Mouse (Mus musculus) heart, embryonic 14.5 days (tissue): Measurements from ENCODE around the gene Nrip1. TPM values are rescaled to one million over a fixed set of nuclear protein-coding genes. Genes with fewer than 3 reads are reported as not detected.

Experiments used
- ATAC-seq: fragments of 200-750 bp; cut with Nextera tagmentation; 2 replicates; pipeline ENCODE4 v1.8.0; 2017; ENCODE audit warnings: low read depth, moderate TSS enrichment; ENCODE audit not compliant: insufficient number of reproducible peaks, insufficient read depth, low FRiP score
- H3K27ac ChIP-seq, 2 experiments: fragments of 200-500 bp in 1 of 2; fragments of 300-500 bp in 1 of 2; sonication (generic) in 1 of 2; replicated peaks in 1 of 2; 2 replicates each; pipeline ENCODE4 v1.5.1; 2012 to 2014; ENCODE audit warnings: low read depth in 2 of 2, low read length in 2 of 2, control low read depth in 1 of 2, mild to moderate bottlenecking in 1 of 2, mixed read lengths in 1 of 2; ENCODE audit not compliant: control insufficient read depth in 1 of 2, insufficient read depth in 1 of 2
- H3K27me3 ChIP-seq: fragments of 300-500 bp; sonication (generic); 2 replicates; pipeline ENCODE4 v1.6.1; 2014; ENCODE audit warnings: mild to moderate bottlenecking, low read length, control low read depth; ENCODE audit not compliant: control insufficient read depth, insufficient read depth
- H3K36me3 ChIP-seq: fragments of 300-500 bp; sonication (generic); 2 replicates; pipeline ENCODE4 v1.6.1; 2014; ENCODE audit warnings: mild to moderate bottlenecking, control low read depth, low read length, mixed read lengths; ENCODE audit not compliant: control insufficient read depth, insufficient read depth
- H3K4me1 ChIP-seq, 2 experiments: fragments of 200-500 bp in 1 of 2; fragments of 300-500 bp in 1 of 2; sonication (generic) in 1 of 2; 2 replicates each; pipeline ENCODE4 v1.6.1; 2012 to 2014; ENCODE audit warnings: low read length in 2 of 2, control low read depth in 1 of 2, mixed read lengths in 1 of 2; ENCODE audit not compliant: control insufficient read depth in 2 of 2, insufficient read depth in 2 of 2
- H3K4me2 ChIP-seq: fragments of 300-500 bp; sonication (generic); 2 replicates; pipeline ENCODE4 v1.6.1; 2014; ENCODE audit warnings: mild to moderate bottlenecking, low read length
- H3K4me3 ChIP-seq, 2 experiments: fragments of 200-500 bp in 1 of 2; fragments of 300-500 bp in 1 of 2; sonication (generic) in 1 of 2; 2 replicates each; pipeline ENCODE4 v1.5.1; 2012 to 2014; ENCODE audit warnings: low read length in 2 of 2, mild to moderate bottlenecking in 2 of 2, control low read depth in 1 of 2, low read depth in 1 of 2, moderate library complexity in 1 of 2; ENCODE audit not compliant: control insufficient read depth in 1 of 2, insufficient read depth in 1 of 2
- H3K9ac ChIP-seq: fragments of 300-500 bp; sonication (generic); 2 replicates; pipeline ENCODE4 v1.6.1; 2014; ENCODE audit warnings: mild to moderate bottlenecking, low read length
- H3K9me3 ChIP-seq: fragments of 300-500 bp; sonication (generic); 2 replicates; pipeline ENCODE4 v1.6.1; 2016; ENCODE audit warnings: low read length, control low read depth; ENCODE audit not compliant: control insufficient read depth
- WGBS: fragments of 180-500 bp; shearing (Covaris S2); extraction: QIAGEN DNeasy Blood & Tissue Kit; methylation state at CpG from one replicate; pipeline ENCODE4 v1.1.7; 2014; 5-methylcytosine and 5-hydroxymethylcytosine counted together
- polyA plus RNA-seq: library from polyadenylated mRNA; unstranded; fragments of >200 nt; fragmentation: Nextera tagmentation; extraction: Ambion mirVana; gene quantifications from 2 replicates; pipeline ENCODE4 v1.2.1, GENCODE M21; 2014

The Nrip1 gene
- polyA plus RNA-seq, 1 experiment from 2014 or later: 20.8 TPM

GRCm38 (mm10) chr16:76396512-76396911, 22.9 kb upstream of the Nrip1 start:
- peaks cover 2 to 12% of the 10 kb centered on the region in 2 experiments for H3K4me1 ChIP-seq
- no peaks in the 10 kb centered on the region for H3K36me3 ChIP-seq
- no peak overlapping the region for H3K4me2 ChIP-seq
- peak; percentile 61 for ATAC-seq
- H3K4me3 ChIP-seq: no peak overlapping the region
- WGBS: 21% methylated on average over 1 of the region's 1 CpGs
- no peak overlapping the region for H3K9ac ChIP-seq
- no peaks in the 10 kb centered on the region for H3K9me3 ChIP-seq
- H3K27ac ChIP-seq: peak overlapping the region; percentile 35 to 40; a peak in 3 of 4 replicates
- no peaks in the 10 kb centered on the region for H3K27me3 ChIP-seq

DNA sequence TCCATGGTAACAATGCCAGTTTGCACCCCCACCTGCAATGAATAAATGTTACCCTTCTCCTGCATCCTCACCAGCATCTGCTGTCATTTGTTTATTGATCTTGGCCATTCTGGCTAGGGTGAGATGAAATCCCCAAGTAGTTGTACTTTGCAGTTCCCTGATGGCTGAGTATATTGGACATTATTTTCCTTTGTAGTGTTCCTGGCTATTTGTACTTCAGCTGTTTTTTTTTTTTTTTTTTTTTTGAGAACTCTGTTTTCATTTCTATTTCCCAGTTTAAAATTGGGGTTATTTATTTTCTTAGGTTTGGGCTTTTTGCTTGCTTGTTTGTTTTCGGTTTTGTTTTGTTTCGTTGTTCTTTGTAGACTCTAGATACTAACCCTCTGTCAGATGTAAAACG, 19.6 kb upstream of the Nrip1 start:
- Histone ChIP-seq H3K27ac (no peak overlapping the region), H3K9ac (no peak overlapping the region), H3K27me3 (no peaks in the 10 kb centered on the region), H3K36me3 (no peaks in the 10 kb centered on the region), H3K4me1 (peaks cover 2 to 12% of the 10 kb centered on the region in 2 experiments), H3K4me3 (no peak overlapping the region), H3K9me3 (no peaks in the 10 kb centered on the region), H3K4me2 (no peak overlapping the region)
- ATAC-seq: no peak
- WGBS: 79% methylated on average over 3 of the region's 3 CpGs

- H3K36me3 ChIP-seq: no peaks in the 10 kb centered on the region
- H3K9ac ChIP-seq: no peak overlapping the region
- H3K4me1 ChIP-seq: no peaks in the 10 kb centered on the region
- 66% methylated on average over 5 of the region's 5 CpGs for WGBS
- no peaks in the 10 kb centered on the region for H3K9me3 ChIP-seq
- H3K4me3 ChIP-seq: no peak overlapping the region
- ATAC-seq: no peak
- H3K27me3 ChIP-seq: no peaks in the 10 kb centered on the region
- H3K4me2 ChIP-seq: no peak overlapping the region
- H3K27ac ChIP-seq: no peak overlapping the region
Measured at GRCm38 (mm10) chr16:76386496-76386895, 12.9 kb upstream of the Nrip1 start.

DNA sequence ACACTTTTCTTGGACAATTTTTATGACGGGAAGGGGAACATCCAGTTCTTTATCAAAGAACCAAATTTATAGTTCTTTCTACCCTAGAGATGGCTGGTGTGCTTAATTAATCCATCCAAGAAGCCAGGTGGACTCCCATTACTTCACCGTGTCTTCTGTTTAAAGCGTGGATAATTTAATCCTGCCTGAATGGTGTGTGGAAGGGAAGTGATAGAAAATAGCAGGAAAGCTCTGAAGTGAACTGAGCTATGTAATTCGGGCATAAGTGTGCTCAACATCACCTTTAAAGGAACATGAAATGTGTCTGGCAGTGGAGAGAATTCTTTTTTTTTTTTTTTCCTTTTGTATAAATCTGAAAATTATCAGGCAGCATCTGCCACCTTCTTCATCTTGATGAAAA, 12.4 kb upstream of the Nrip1 start:
- H3K9ac ChIP-seq: no peak overlapping the region
- no peak overlapping the region for H3K27ac ChIP-seq
- H3K4me1 ChIP-seq: no peaks in the 10 kb centered on the region
- no peak overlapping the region for H3K4me2 ChIP-seq
- no peaks in the 10 kb centered on the region for H3K27me3 ChIP-seq
- H3K9me3 ChIP-seq: no peaks in the 10 kb centered on the region
- H3K4me3 ChIP-seq: no peak overlapping the region
- no peaks in the 10 kb centered on the region for H3K36me3 ChIP-seq
- ATAC-seq: no peak
- 83% methylated on average over 4 of the region's 4 CpGs for WGBS

DNA sequence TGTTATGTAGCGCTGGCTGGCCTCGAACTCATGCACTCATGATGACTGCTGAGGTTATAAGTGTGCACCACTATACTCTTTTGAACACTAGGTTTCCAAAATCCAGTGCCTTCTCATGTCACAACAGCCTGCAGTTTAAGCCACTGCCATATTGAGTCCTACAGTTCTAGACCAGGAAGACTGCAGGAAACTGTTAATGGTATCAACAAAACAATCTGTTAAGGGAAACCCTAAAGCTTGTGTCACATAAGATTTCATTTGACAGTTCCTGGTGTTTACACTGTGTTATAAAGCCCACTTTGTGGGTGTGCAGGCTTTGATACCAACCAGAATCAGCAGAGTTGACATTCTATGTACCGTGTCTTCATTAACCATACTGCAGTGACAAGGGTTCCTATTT, 3.6 kb upstream of the Nrip1 start:
- H3K36me3 ChIP-seq: no peaks in the 10 kb centered on the region
- H3K4me2 ChIP-seq: no peak overlapping the region
- no peak overlapping the region for H3K9ac ChIP-seq
- no peak overlapping the region for H3K27ac ChIP-seq
- no peaks in the 10 kb centered on the region; a peak in 1 of 4 replicates for H3K4me1 ChIP-seq
- no peaks in the 10 kb centered on the region for H3K27me3 ChIP-seq
- no peak overlapping the region for H3K4me3 ChIP-seq
- 91% methylated on average over 3 of the region's 3 CpGs for WGBS
- no peaks in the 10 kb centered on the region for H3K9me3 ChIP-seq
- no peak for ATAC-seq

DNA sequence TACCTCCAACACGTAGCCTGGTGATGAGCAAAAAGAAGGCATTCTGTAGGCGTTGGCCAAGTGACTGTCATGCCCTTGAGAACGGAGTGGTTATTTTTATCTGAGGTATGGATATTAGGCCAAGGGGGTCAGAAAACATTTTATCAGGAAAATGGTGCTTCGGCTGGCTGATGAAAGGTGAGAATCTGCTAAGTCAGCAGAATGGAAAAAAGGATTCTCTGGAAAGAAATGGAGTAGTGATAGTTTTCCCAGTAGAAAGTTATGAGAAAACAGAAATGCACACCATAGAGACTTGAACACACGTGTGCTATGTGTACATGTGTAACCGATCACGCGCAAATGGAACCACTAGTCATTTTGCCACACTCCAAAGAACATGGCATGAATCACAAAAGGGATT, 3.0 kb upstream of the Nrip1 start:
- H3K9ac ChIP-seq: no peak overlapping the region
- H3K9me3 ChIP-seq: no peaks in the 10 kb centered on the region
- no peaks in the 10 kb centered on the region; a peak in 1 of 4 replicates for H3K4me1 ChIP-seq
- 77% methylated on average over 8 of the region's 8 CpGs for WGBS
- no peak overlapping the region for H3K27ac ChIP-seq
- no peak overlapping the region for H3K4me3 ChIP-seq
- H3K4me2 ChIP-seq: no peak overlapping the region
- no peak for ATAC-seq
- no peaks in the 10 kb centered on the region for H3K27me3 ChIP-seq
- no peaks in the 10 kb centered on the region for H3K36me3 ChIP-seq

GRCm38 (mm10) chr16:76372941-76373561, 576 bp downstream of the Nrip1 start:
- Histone ChIP-seq H3K4me3 (peak overlapping the region; percentile 75 to 100), H3K9ac (peak overlapping the region; percentile 95), H3K4me1 (peaks cover 9 to 26% of the 10 kb centered on the region in 2 experiments), H3K36me3 (no peaks in the 10 kb centered on the region), H3K4me2 (peak overlapping the region; percentile 70), H3K27ac (peak overlapping the region; percentile 98 to 99), H3K27me3 (no peaks in the 10 kb centered on the region), H3K9me3 (no peaks in the 10 kb centered on the region)
- WGBS: under 1% methylated on average over 65 of the region's 70 CpGs
- peak; percentile 92 for ATAC-seq
